Mouse (Mus musculus): ENCODE measurements around the gene Tnrc6a.

Tnrc6a gene

DNA sequence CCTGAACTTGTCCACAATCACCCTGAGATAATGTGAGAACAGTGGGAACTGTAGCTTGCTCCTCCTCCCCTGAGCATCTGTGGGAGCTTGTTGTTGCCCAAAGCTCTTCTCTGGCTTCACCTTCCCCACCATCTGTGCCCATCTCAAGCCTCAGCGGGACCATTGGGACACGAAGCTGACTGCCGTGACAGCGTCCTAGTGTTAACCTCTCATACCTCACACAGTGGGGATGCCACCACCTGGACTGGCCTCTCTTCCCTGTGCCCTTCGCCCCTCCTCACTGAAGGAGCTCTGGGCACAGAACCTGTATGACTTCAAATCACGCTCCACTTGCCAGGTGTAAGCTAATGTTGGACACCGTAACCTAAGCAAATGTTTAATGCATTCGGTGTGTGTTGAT is 71.0 kb downstream of the Tnrc6a start:
- no peak for DNase-seq

DNA sequence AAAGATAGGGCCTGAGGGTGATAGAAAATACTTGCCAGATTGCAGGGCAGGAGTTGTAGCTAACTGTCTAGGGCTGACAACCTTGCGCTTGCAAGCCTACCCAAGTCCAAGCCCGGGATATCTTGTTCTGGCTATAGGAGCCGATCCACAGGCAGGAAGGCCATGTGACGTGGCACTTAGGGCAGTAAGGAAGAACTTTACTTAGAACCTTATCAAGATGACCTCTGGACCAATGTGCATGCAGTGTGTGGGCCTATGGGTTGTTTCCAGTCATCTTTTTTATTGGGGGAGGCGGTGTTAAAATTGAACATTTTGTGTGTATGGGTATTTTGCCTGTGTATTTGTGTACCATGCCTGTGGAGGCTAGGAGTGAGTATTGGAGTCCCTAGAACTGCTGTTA is 72.7 kb downstream of the Tnrc6a start:
- no peak for DNase-seq

DNA sequence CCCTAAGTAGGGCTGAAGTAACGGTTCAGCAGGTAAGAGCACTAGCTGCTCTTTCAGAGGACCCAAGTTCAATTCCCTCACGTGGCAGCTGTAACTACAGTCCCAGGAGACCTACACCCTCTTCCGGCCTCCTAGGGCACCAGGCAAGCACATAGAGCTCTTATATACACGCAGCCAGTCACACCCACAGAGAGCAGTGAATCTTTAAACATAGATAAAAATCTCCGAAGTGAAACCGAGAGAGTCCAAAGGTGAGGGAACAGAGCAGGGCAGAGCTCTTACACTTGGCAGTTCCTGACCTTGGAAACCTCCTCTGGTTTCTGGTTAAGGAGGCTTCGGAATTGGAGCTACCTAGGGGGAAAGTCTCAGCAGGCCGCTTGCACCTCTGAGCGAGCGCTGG is 75.0 kb downstream of the Tnrc6a start:
- DNase-seq = no peak

DNA sequence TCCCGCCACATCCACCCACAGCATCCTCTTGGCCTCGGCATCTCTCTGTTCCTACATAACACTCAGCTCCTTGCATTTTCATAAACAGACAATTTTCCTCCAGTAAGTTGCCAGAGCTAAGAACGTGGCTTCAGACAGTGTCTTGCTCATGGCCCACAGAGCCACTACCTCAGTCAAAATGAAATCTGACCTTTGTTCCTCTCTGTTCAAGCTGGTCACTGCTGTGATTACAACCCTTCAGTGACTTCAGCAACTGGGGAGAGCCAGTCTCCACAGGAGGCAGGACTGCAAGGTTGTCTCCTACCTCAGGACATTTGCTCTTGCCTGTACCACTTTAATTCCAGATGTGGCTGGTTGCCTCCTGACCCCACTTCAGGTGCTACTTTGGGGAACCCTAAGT is 75.5 kb downstream of the Tnrc6a start:
- DNase-seq = no peak

GRCm38 (mm10) chr7:123199656-123200206 is 76.0 kb downstream of the Tnrc6a start:
- peak; percentile 42 for DNase-seq

- no peak for DNase-seq
These were observed 77.0 kb downstream of the Tnrc6a start for GRCm38 (mm10) chr7:123200722-123201121.

GRCm38 (mm10) chr7:123205261-123205660 is 81.6 kb downstream of the Tnrc6a start:
- DNase-seq = peak; percentile 59

DNA sequence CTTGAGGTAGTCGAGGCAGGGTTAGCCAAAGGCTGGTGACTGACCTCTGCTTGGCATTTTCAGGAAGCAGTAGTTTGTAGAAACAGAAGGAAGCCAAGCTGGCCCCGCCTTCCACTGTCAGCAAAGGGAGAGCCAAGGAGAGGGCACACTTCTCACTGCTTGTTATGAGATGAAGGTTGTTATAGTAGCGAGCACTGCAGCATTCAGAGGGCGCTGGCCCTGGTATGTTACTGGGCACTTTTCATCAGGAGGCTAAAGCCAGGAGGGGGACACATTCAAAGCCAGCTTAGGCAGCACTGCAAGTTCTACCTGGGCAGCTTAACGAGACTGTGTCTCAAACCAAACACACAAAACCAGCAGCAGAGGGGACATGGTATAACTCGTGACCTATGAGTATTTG is 83.9 kb downstream of the Tnrc6a start:
- no peak for DNase-seq

DNA sequence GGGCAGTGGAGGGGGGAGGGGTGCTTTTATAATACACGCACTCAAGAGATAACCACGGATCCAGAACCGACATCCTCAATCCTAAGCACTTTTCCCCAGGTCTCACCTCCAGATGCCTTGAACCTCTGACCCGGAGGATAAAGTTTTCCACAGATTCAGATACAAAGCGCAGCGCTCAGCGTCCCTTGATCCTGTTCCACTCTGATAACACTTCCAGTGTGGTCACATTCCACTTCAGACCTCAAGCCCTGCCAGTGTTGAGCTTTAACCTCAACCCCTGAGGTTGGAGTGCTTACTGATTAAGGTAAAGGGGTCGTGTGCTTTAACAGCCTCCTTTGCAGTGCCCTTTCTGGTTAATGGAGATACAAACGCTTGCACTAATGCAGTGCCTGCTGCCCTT is 86.2 kb downstream of the Tnrc6a start:
- DNase-seq = no peak

- no peak for DNase-seq
These were observed 87.8 kb downstream of the Tnrc6a start for GRCm38 (mm10) chr7:123211461-123211860.

DNA sequence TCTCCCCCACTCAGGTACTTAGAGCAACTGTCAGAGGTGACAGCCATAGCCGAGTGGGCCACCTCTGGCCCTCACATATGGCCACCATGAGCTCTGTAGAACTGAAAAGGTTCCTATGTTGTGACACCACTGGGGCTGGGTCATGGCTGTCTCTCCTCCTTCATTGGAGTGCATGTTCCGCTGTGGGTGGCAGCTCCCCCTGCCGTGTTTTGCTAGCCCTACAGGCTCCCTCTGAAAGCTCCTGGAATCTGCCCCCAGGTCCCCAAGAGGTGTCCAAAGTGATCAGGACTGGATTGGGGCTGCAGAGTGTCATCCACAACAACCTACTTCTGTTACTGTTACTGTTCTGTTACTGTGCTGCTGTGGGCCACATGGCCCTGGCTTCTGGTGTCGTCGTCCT is 88.6 kb downstream of the Tnrc6a start:
- DNase-seq = no peak

GRCm38 (mm10) chr7:123214365-123215075 is 90.8 kb downstream of the Tnrc6a start, which contains the start of gene Slc5a11:
TSS of gene Slc5a11 (plus strand) at chr7:123214780.
- DNase-seq = no peak

DNA sequence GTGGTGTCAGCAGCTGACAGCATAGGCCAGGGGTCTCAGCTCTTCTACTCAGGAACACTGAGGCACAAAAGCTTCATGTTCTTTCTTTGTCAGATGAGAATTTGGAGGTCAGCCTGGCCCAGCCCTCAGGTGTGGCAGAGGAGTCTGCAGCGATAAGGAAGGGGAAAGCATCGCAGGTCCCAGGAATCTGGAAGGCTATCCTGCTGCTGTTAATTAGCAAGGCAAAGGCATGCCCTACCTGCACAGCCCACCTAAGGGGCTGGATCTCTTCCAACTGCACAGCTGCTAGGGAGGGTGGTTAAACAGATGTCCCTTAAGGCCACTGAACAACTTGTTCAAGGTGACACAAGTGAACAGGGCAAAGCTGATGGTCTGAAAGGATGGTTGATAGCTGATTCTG is 91.5 kb downstream of the Tnrc6a start:
- DNase-seq = no peak

DNA sequence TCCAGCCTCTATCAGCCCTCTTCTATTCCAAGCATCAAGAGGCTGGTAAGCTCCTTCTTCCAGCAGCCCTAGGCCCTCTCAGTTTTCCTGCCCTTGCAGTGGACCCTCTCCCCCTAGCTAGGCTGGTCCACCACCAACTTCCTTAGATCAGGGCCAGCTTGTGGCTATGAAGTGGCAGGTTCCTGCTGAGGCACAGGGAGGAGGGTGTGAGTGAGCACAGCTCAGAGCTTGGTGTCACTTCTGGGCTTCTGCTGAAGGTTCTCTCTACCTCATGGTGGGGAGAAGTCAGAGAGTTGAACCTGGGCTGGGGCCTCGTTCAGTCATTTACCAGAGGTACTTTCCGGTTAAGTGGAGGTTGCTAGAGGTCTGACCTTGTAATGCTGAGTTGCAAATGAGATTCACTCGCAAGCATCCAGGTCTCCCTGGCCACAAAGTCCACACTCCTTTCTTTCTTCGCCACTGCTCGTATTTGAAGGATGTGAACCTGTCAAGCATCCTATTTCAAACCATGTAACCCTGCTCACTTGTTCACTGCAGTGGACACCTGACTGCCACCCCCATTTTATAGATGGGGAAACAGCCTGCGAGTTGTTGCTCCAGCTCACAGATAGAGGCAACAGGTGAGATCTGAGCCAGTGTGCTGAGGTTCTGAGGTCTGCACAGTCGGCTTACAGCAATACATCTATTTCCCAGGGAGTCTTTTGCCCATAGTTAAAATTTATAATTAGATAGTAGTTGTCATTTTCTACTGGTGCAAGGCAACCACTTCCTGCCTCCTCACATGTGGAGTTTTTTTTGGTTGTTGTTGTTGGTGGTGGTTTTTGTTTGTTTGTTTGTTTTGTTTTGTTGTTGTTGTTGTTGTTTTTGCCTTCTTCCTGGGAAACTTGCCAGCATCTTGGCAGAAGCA is 94.0 kb downstream of the Tnrc6a start:
- DNase-seq = no peak

- no peak for DNase-seq
These were observed 94.9 kb downstream of the Tnrc6a start for GRCm38 (mm10) chr7:123218620-123219019.

DNA sequence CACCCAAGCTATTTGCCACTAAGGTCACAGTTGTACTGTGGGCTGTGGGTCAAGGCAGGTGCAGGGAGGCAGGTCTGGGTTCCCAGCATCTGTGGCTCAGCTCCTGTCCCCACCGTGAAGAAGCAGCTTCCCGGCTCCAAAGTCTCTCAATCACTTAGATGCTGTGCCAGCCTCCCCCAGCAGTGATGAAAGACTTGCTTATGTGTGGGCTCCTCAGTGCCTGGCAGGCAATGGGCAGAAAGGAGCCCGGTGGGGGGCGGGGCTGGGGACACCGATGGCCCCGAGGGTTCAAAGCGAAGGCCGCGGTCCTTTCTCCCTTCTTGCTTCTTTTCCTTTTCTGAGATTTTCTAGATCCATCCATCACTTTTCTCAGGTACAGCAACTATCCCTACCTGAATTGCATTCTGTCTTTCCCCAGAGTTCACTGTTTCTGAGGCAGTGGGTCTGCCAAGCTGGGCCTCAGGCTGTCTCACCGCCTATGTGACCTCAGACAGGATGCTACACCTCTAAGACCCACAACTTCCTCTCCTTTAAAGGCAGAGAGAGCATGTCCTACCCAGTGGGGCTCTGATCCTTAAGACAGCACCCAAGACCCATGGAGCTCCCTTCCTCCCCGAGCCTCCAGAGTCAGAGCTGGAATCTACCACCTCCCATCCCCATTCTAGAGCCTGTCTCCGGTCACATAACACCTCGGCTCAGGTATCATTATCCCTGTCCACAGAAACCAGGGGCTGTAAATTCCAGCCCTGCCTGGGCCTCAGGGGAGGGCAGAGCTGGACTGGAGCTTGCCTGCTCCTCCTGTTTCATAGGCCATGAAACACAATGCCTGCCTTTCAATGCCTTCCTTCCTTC is 96.3 kb downstream of the Tnrc6a start:
- DNase-seq = no peak

- no peak for DNase-seq
These were observed 96.9 kb downstream of the Tnrc6a start for GRCm38 (mm10) chr7:123220633-123220942.

DNA sequence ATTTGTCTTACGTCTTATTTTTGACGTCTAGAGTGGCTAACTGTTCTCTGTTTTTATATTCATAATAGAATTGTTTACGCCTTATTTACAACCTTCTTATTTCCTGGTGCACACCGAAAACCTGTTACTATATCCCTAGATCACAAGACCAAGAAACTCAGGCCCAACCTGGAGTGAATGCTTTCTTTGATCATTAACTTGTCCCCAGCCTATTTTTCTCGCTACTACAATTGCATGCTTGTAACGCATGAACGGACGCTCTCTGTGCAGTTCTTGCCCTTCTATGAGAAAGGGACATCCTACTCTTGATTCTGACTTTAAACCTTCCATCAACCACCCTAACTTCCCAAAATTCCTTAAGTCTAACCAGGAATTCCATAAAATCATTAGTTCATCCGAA is 100.4 kb downstream of the Tnrc6a start:
- DNase-seq = no peak

DNA sequence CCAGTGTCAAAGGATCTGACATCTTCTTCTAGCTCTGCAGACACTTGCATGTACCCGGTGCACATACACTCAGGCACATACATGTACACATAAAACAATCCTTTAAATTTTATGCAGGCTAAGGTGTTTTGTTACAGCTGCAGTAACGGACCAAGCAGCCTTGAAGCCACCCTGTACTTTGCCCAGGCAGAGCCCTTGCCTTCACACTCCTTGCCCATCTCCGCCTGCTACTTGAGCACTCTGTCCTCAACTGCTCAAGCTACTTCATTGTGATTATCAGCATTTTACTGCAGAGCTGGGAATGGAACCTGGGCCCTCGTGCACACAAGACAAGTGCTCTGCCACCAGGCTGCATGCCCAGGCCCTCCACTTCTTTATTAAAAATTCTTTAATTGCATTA is 101.5 kb downstream of the Tnrc6a start:
- no peak for DNase-seq

DNA sequence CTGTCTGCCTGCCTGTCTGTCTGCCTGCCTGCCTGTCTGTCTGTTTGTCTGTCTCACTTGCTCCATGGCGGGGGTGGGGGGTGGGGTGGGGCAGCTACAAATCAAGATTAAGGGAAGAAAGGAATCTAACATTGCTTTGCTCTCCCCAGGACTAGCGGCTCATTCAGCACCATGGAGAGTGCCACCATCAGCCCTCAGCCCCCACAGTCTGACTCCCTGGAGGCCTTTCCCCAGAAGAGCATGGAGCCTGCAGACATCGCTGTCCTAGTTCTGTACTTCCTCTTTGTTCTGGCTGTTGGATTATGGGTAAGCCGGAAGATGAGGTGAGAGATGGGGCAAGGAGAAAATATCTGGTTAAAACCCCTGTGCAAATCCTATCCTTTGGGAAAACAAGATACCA is 111.8 kb downstream of the Tnrc6a start:
- DNase-seq = peak; percentile 4

DNA sequence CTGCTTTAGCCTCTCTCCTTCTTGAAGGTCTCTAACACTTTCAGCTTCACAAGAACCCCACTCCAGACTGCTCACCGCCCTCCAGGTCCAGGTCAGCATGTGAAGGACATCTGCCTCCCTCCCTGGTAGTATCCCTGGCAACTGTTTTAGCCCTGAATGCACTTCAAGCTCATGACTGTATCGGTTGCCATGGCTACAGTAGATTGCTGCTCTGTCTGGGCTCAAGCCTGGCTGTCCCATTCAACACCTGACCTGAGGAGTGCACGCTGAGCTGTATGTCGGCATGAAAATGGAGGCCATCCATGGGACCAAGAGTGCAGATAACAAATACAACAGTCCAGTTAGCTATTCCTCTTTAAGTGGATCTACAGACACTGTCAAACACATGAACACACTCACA is 114.9 kb downstream of the Tnrc6a start:
- DNase-seq = no peak

GRCm38 (mm10) chr7:123240064-123240463 is 116.4 kb downstream of the Tnrc6a start:
- DNase-seq = no peak

- DNase-seq = no peak
These were observed 118.6 kb downstream of the Tnrc6a start for GRCm38 (mm10) chr7:123242241-123242640.

All from lung, postnatal 36 days (tissue).